ENCODE assay signal across 14 mouse cellular contexts in the genomic region with DNA sequence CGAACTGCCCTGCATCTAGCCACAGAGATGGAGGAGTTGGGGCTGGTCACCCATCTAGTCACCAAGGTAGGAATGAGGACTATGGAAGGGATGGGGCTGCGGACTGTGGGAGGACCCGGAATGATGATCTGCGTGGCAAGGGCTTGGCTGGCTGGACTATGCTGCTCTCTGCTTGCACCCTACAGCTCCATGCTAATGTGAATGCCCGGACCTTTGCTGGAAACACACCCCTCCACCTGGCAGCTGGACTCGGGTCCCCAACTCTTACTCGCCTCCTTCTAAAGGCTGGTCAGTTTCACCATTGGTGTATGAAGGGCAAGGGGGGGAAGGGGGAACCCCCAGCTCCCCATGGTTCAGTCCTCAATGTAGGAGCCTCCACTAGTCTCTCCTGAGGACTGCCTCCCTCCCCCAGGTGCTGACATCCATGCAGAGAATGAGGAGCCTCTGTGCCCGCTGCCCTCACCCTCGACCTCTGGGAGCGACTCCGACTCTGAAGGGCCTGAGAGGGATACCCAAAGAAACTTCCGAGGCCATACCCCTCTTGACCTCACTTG. TPM values are rescaled to one million over a fixed set of nuclear protein-coding genes. Genes with fewer than 3 reads are reported as not detected.
DNase-seq lines count a peak whose midpoint lies in the region; ATAC-seq and TF ChIP-seq lines count a peak whose summit lies in the region.
"Had no signal": no experiment of that assay in that cellular context is flagged by ENCODE, and none has a peak within 500 bp of the region (broad histone marks: within the 10 kb centered on the region; RNA-seq: fewer than 3 reads in every experiment).

No protein-coding gene starts in this region.

- H3K9me3 ChIP-seq in liver, embryonic 11.5 days (ENCODE audit: control insufficient read depth, low read length): no peaks in the 10 kb centered on the region
- H3K9me3 ChIP-seq in limb, embryonic 10.5 days (replicated peaks): no peaks in the 10 kb centered on the region
- H3K9me3 ChIP-seq: forebrain, embryonic 15.5 days; heart, embryonic 12.5 days had no signal

- no peak overlapping the region for H3K4me2 ChIP-seq in liver, embryonic 11.5 days
- H3K4me2 ChIP-seq: forebrain, embryonic 15.5 days; heart, embryonic 12.5 days had no signal

- peaks cover 13% of the 10 kb centered on the region for H3K36me3 ChIP-seq in liver, embryonic 11.5 days (ENCODE audit: control insufficient read depth, insufficient read depth, low read length)
- peaks cover 27% of the 10 kb centered on the region for H3K36me3 ChIP-seq in limb, embryonic 10.5 days

- no peak overlapping the region for H3K27ac ChIP-seq in liver, embryonic 11.5 days (ENCODE audit: low read depth, low read length)
- no peak overlapping the region for H3K27ac ChIP-seq in bone marrow, adult 2 months (ENCODE audit: control insufficient read depth, insufficient read depth, low read depth, low read length, poor library complexity)
- no peak overlapping the region for H3K27ac ChIP-seq in limb, embryonic 10.5 days
- H3K27ac ChIP-seq: forebrain, embryonic 15.5 days had no signal

- no peak overlapping the region for H3K9ac ChIP-seq in liver, embryonic 11.5 days (ENCODE audit: low read depth, low read length)
- H3K9ac ChIP-seq: forebrain, embryonic 15.5 days; heart, embryonic 12.5 days had no signal

- no peak overlapping the region for H3K4me3 ChIP-seq in liver, embryonic 11.5 days (ENCODE audit: low read depth, low read length)
- H3K4me3 ChIP-seq in bone marrow, adult 2 months (replicated peaks; ENCODE audit: control insufficient read depth, low read depth, low read length): no peak overlapping the region
- no peak overlapping the region for H3K4me3 ChIP-seq in limb, embryonic 10.5 days
- H3K4me3 ChIP-seq: forebrain, embryonic 15.5 days; heart, embryonic 12.5 days had no signal

- no peak for ATAC-seq in liver, embryonic 11.5 days (replicated peaks; ENCODE audit: low FRiP score)
- no peak for ATAC-seq in megakaryocyte, adult 5-6 weeks (ENCODE audit: poor library complexity, severe bottlenecking)
- ATAC-seq: forebrain, embryonic 15.5 days; inflammation-experienced regulatory T-cells, adult 6 months had no signal

- TF ChIP-seq POLR2A in bone marrow, adult 2 months (IDR thresholded peaks at IDR 0.05; ENCODE audit: borderline replicate concordance, control insufficient read depth, low read depth, low read length): peak; percentile 15; the same call in 1 of the 2 replicates

- DNase-seq in frontal cortex, postnatal 10 days (ENCODE audit: low spot score in 2 of 2): peak; percentile 12 to 26
- no peak for DNase-seq in frontal cortex, postnatal 25 days (ENCODE audit: low spot score in 2 of 2)
- DNase-seq in liver, embryonic 11.5 days (ENCODE audit: low spot score): peak; percentile 30
- no peak for DNase-seq in liver
- peak; percentile 27 for DNase-seq in limb, embryonic 10.5 days (ENCODE audit: low spot score)
- DNase-seq: adrenal gland, postnatal 14 days; embryo, embryonic 11 days; lung, postnatal 10 days; retina, postnatal 1 day had no signal

- peaks cover 38% of the 10 kb centered on the region for H3K27me3 ChIP-seq in liver, embryonic 11.5 days (replicated peaks; ENCODE audit: control insufficient read depth, insufficient read depth, low read length)
- peaks cover 94% of the 10 kb centered on the region for H3K27me3 ChIP-seq in limb, embryonic 10.5 days (ENCODE audit: low read depth, poor library complexity, severe bottlenecking)

- no peak for TF ChIP-seq CTCF in bone marrow, adult 2 months (IDR thresholded peaks at IDR 0.05; ENCODE audit: control insufficient read depth, insufficient read depth, low read length)

- 90% methylated on average over 12 of the region's 12 CpGs for WGBS in liver, embryonic 11.5 days
- 93% methylated on average over 12 of the region's 12 CpGs for WGBS in bone marrow, adult 2 months
- WGBS in limb, embryonic 10.5 days: 87% methylated on average over 12 of the region's 12 CpGs

- H3K4me1 ChIP-seq in liver, embryonic 11.5 days (replicated peaks; ENCODE audit: control insufficient read depth, insufficient read depth, low read length): peaks cover 32% of the 10 kb centered on the region
- H3K4me1 ChIP-seq in bone marrow, adult 2 months (ENCODE audit: control insufficient read depth, insufficient read depth, low read length): peaks cover 5% of the 10 kb centered on the region
- peaks cover 31% of the 10 kb centered on the region for H3K4me1 ChIP-seq in limb, embryonic 10.5 days

RNA-seq across cellular contexts. Expression of gene Nfkb2, which starts 6.3 kb away (rescaled TPM):
- 6.0 and 6.6 TPM in 2 replicates for polyA plus RNA-seq in liver, embryonic 11.5 days (2014; fragmentation: Nextera tagmentation; extraction: Ambion mirVana)
- polyA plus RNA-seq in bone marrow, adult 2 months (2011; ENCODE audit: insufficient read depth, insufficient read length, low replicate concordance, missing spikeins): 10.3 and 24.3 TPM in 2 replicates
- 4.5 and 5.8 TPM in 2 replicates for polyA plus RNA-seq in limb, embryonic 10.5 days (2016; fragmentation: Nextera tagmentation; extraction: Ambion mirVana)
- 8.1 and 10.0 TPM in 2 replicates for total RNA-seq in megakaryocyte, adult 5-6 weeks (2015)
- total RNA-seq in megakaryocyte, adult 5-6 weeks (2017): 14.6 and 20.3 TPM in 2 replicates

RNA-seq across cellular contexts. Expression of gene Psd, which starts 16.6 kb away (rescaled TPM):
- 11.9 and 12.4 TPM in 2 replicates for polyA plus RNA-seq in liver, embryonic 11.5 days (2014; fragmentation: Nextera tagmentation; extraction: Ambion mirVana)
- polyA plus RNA-seq in bone marrow, adult 2 months (2011; ENCODE audit: insufficient read depth, insufficient read length, low replicate concordance, missing spikeins): 1.1 and 4.8 TPM in 2 replicates
- polyA plus RNA-seq in limb, embryonic 10.5 days (2016; fragmentation: Nextera tagmentation; extraction: Ambion mirVana): 1.4 and 1.8 TPM in 2 replicates
- 0.11 and 0.36 TPM in 2 replicates for total RNA-seq in megakaryocyte, adult 5-6 weeks (2015)
- total RNA-seq in megakaryocyte, adult 5-6 weeks (2017): not detected in 2 replicates

RNA-seq across cellular contexts. Expression of gene Fbxl15, which starts 17.6 kb away (rescaled TPM):
- 15.7 and 16.4 TPM in 2 replicates for polyA plus RNA-seq in liver, embryonic 11.5 days (2014; fragmentation: Nextera tagmentation; extraction: Ambion mirVana)
- 1.2 and 3.0 TPM in 2 replicates for polyA plus RNA-seq in bone marrow, adult 2 months (2011; ENCODE audit: insufficient read depth, insufficient read length, low replicate concordance, missing spikeins)
- 12.2 and 13.0 TPM in 2 replicates for polyA plus RNA-seq in limb, embryonic 10.5 days (2016; fragmentation: Nextera tagmentation; extraction: Ambion mirVana)
- 1.9 and 2.1 TPM in 2 replicates for total RNA-seq in megakaryocyte, adult 5-6 weeks (2015)
- 1.3 and 1.8 TPM in 2 replicates for total RNA-seq in megakaryocyte, adult 5-6 weeks (2017)

RNA-seq across cellular contexts. Expression of gene Cuedc2, which starts 28.1 kb away (rescaled TPM):
- 151 and 153 TPM in 2 replicates for polyA plus RNA-seq in liver, embryonic 11.5 days (2014; fragmentation: Nextera tagmentation; extraction: Ambion mirVana)
- polyA plus RNA-seq in bone marrow, adult 2 months (2011; ENCODE audit: insufficient read depth, insufficient read length, low replicate concordance, missing spikeins): 74.9 and 161 TPM in 2 replicates
- polyA plus RNA-seq in limb, embryonic 10.5 days (2016; fragmentation: Nextera tagmentation; extraction: Ambion mirVana): 150 and 183 TPM in 2 replicates
- 31.3 and 33.1 TPM in 2 replicates for total RNA-seq in megakaryocyte, adult 5-6 weeks (2015)
- total RNA-seq in megakaryocyte, adult 5-6 weeks (2017): 108 and 114 TPM in 2 replicates

RNA-seq across cellular contexts. Expression of gene Mfsd13a, which starts 30.5 kb away (rescaled TPM):
- polyA plus RNA-seq in liver, embryonic 11.5 days (2014; fragmentation: Nextera tagmentation; extraction: Ambion mirVana): 21.9 and 25.4 TPM in 2 replicates
- 5.1 and 14.9 TPM in 2 replicates for polyA plus RNA-seq in bone marrow, adult 2 months (2011; ENCODE audit: insufficient read depth, insufficient read length, low replicate concordance, missing spikeins)
- polyA plus RNA-seq in limb, embryonic 10.5 days (2016; fragmentation: Nextera tagmentation; extraction: Ambion mirVana): 7.7 and 8.1 TPM in 2 replicates
- 17.2 and 18.1 TPM in 2 replicates for total RNA-seq in megakaryocyte, adult 5-6 weeks (2015)
- total RNA-seq in megakaryocyte, adult 5-6 weeks (2017): 8.1 and 11.7 TPM in 2 replicates

Comparison
In these comparisons a context has a peak if more than half of its experiments do, and no peak if none do; other contexts are left out.
1. DNase-seq: peak in frontal cortex, postnatal 10 days (2 of 2), liver, embryonic 11.5 days (single experiment) and limb, embryonic 10.5 days (single experiment); none in frontal cortex, postnatal 25 days (0 of 2) and liver (single experiment).